Mouse (Mus musculus) heart, postnatal 0 days (tissue): ENCODE measurements around the gene H2afx. TPM values are rescaled to one million over a fixed set of nuclear protein-coding genes. Genes with fewer than 3 reads are reported as not detected.

Experiments
- ATAC-seq: fragments of 200-750 bp; cut with Nextera tagmentation; 2 replicates; pipeline ENCODE4 v1.8.0; 2017; ENCODE audit warnings: low read depth, moderate number of reproducible peaks, moderate library complexity; ENCODE audit not compliant: insufficient read depth
- DNase-seq: peaks from one replicate; pipeline ENCODE4 v3.0.0-alpha.2; 2016; ENCODE audit warnings: low spot score
- H3K27ac ChIP-seq: fragments of 300-500 bp; sonication (generic); 2 replicates; pipeline ENCODE4 v1.5.1; 2014; ENCODE audit warnings: low read depth, mild to moderate bottlenecking
- H3K27me3 ChIP-seq: fragments of 300-500 bp; sonication (generic); 2 replicates; pipeline ENCODE4 v1.6.1; 2014; ENCODE audit warnings: low read length, mixed read lengths; ENCODE audit not compliant: control insufficient read depth, insufficient read depth
- H3K36me3 ChIP-seq: fragments of 300-500 bp; sonication (generic); replicated peaks from 2 replicates; pipeline ENCODE4 v1.6.1; 2014; ENCODE audit warnings: low read length, mixed read lengths; ENCODE audit not compliant: control insufficient read depth, insufficient read depth
- H3K4me1 ChIP-seq: fragments of 300-500 bp; sonication (generic); 2 replicates; pipeline ENCODE4 v1.6.1; 2014; ENCODE audit warnings: antibody characterized with exemption; ENCODE audit not compliant: control insufficient read depth, insufficient read depth
- H3K4me2 ChIP-seq: fragments of 300-500 bp; sonication (generic); 2 replicates; pipeline ENCODE4 v1.6.1; 2014; ENCODE audit warnings: low read depth, mild to moderate bottlenecking, low read length, moderate library complexity
- H3K4me3 ChIP-seq: fragments of 300-500 bp; sonication (generic); 2 replicates; pipeline ENCODE4 v1.5.1; 2014; ENCODE audit warnings: low read depth, low read length
- H3K9ac ChIP-seq: fragments of 300-500 bp; sonication (generic); replicated peaks from 2 replicates; pipeline ENCODE4 v1.6.1; 2014; ENCODE audit warnings: low read depth, low read length, mixed read lengths
- H3K9me3 ChIP-seq: fragments of 300-500 bp; sonication (generic); replicated peaks from 2 replicates; pipeline ENCODE4 v1.6.1; 2016; ENCODE audit warnings: low read length; ENCODE audit not compliant: control insufficient read depth
- CTCF ChIP-seq: IDR thresholded peaks from 2 replicates; pipeline ENCODE4 v1.5.1; 2016; ENCODE audit warnings: antibody characterized with exemption, control low read depth, low read depth
- EP300 ChIP-seq: IDR thresholded peaks from 2 replicates; pipeline ENCODE4 v1.6.1; 2016; ENCODE audit warnings: antibody characterized with exemption, low read depth
- WGBS: fragments of 180-500 bp; shearing (Covaris S2); extraction: QIAGEN DNeasy Blood & Tissue Kit; methylation state at CpG from one replicate; pipeline ENCODE4 v1.1.7; 2014; 5-methylcytosine and 5-hydroxymethylcytosine counted together
- polyA plus RNA-seq: library from polyadenylated mRNA; unstranded; fragments of >200 nt; fragmentation: Nextera tagmentation; extraction: Ambion mirVana; gene quantifications from 2 replicates; pipeline ENCODE4 v1.2.1, GENCODE M21; 2015
- total RNA-seq: library from RNA; depleted of rRNA; stranded (reverse); fragments of >200 nt; gene quantifications from 2 replicates; pipeline ENCODE4 v1.2.3, GENCODE M21; 2014; ENCODE audit warnings: low replicate concordance

H2afx gene
- total and polyA plus RNA-seq, 2 experiments from 2014 or later = 69.3 to 285 TPM

DNA sequence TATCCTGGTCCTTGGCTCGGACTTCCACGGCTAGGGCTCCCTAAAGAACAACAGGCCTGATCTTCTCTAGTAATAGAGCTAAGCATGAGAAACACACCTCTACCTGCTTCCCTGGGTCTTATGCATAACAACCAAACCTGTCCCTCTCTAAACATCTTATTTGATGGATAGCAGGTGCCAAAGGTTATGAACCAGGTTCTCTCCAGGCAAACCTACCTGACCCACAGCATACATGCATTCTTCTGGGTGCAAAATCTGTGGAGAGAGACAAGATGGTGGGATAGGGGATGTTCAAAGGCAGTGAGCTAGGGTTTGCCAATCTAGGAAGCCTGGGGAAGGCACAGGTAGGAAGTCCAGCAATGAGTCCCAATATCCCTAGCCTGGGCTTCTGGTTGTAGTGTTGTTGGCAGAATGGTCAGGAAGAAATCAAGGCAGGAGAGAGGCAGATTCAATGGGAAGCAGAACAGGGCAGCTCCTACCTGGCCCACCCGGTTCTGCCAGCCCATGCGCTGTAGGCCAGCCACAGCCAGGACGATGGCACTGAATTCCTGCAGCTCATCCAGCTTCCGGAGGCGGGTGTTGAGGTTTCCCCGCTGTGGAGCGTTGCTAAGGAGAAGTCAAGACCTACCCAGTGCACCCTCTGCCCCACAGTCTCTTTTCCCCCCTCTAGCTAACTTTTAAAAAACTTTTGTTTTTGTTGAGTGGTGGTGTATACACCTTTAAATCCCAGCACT, 3.1 kb downstream of the H2afx start:
- H3K27me3 ChIP-seq = no peaks in the 10 kb centered on the region
- H3K4me1 ChIP-seq = peaks cover 21% of the 10 kb centered on the region
- H3K9me3 ChIP-seq = no peaks in the 10 kb centered on the region
- peak overlapping the region; percentile 98 for H3K4me2 ChIP-seq
- H3K9ac ChIP-seq = peak overlapping the region; percentile 46; the same call in 1 of the 2 replicates
- WGBS = 61% methylated on average over 9 of the region's 9 CpGs
- H3K4me3 ChIP-seq = peak overlapping the region; percentile 92; the same call in 1 of the 2 replicates
- ATAC-seq (no peak), DNase-seq (no peak)
- TF ChIP-seq CTCF (no peak), EP300 (no peak)
- no peak overlapping the region for H3K27ac ChIP-seq
- H3K36me3 ChIP-seq = peaks cover 44% of the 10 kb centered on the region

GRCm38 (mm10) chr9:44338574-44338973, 4.1 kb downstream of the H2afx start:
- ATAC-seq (no peak), DNase-seq (no peak)
- Histone ChIP-seq H3K27ac (no peak overlapping the region), H3K4me1 (peaks cover 23% of the 10 kb centered on the region), H3K4me3 (no peak overlapping the region), H3K36me3 (peaks cover 35% of the 10 kb centered on the region), H3K9me3 (no peaks in the 10 kb centered on the region), H3K4me2 (no peak overlapping the region), H3K9ac (no peak overlapping the region), H3K27me3 (no peaks in the 10 kb centered on the region)
- whole genome bisulfite sequencing = 87% methylated on average over 5 of the region's 5 CpGs
- TF ChIP-seq EP300 = no peak
- no peak for TF ChIP-seq CTCF

DNA sequence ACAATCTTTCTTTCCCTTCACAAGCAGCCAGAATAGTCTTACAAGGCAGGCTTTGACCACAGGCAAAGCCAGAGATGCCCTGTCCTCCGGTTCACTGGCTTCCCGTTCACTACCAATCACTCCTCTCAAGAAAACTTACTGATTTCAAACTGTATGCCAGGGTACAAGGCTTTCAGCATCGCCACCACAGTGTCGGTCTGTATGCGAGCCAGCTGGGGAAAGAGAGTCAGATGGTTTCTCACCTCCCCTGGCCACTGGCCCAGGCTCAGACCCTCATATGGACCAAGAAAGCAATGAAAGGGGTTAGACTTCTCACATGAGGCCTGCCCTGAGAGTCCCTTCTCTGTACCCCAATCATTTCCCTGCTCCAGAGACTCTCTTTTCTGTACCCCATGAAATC, 7.0 kb downstream of the H2afx start:
- ATAC-seq (no peak), DNase-seq (no peak)
- H3K4me2 ChIP-seq = no peak overlapping the region
- H3K4me3 ChIP-seq = no peak overlapping the region
- TF ChIP-seq CTCF (no peak), EP300 (no peak)
- H3K36me3 ChIP-seq = peaks cover 32% of the 10 kb centered on the region
- H3K9me3 ChIP-seq = no peaks in the 10 kb centered on the region
- WGBS = 87% methylated on average over 5 of the region's 5 CpGs
- H3K4me1 ChIP-seq = peaks cover 20% of the 10 kb centered on the region
- no peaks in the 10 kb centered on the region for H3K27me3 ChIP-seq
- H3K9ac ChIP-seq = no peak overlapping the region
- no peak overlapping the region for H3K27ac ChIP-seq

DNA sequence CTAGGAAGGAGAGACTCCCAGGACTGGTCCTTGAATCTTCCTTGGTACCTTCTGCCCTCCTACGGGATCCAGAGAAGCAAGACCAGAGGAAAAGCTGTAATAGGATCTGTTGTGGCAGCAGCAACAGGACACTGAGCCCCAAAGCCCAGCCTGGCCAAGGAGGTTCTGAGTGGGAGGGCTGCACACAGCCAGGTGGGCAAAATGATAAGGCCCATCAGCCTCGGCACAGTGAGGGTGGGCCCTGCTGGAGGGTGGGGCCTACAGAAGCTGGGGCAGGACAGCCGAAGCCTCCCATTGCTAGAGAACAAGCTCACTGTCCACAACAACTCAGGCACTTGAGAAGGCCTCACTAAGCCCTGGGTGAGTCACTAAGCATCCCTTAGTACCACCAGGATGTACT, 7.7 kb downstream of the H2afx start:
- Histone ChIP-seq H3K36me3 (peaks cover 39% of the 10 kb centered on the region), H3K4me1 (peaks cover 15% of the 10 kb centered on the region; the same call in 1 of the 2 replicates), H3K9me3 (no peaks in the 10 kb centered on the region), H3K27me3 (no peaks in the 10 kb centered on the region), H3K4me2 (peak overlapping the region; percentile 85; the same call in 1 of the 2 replicates), H3K4me3 (no peak overlapping the region), H3K9ac (no peak overlapping the region), H3K27ac (no peak overlapping the region)
- ATAC-seq (no peak), DNase-seq (no peak)
- 39% methylated on average over 3 of the region's 3 CpGs for WGBS
- TF ChIP-seq EP300 = no peak
- no peak for TF ChIP-seq CTCF

- H3K9ac ChIP-seq = no peak overlapping the region
- H3K4me3 ChIP-seq = no peak overlapping the region
- H3K4me2 ChIP-seq = peak overlapping the region; percentile 85
- no peaks in the 10 kb centered on the region for H3K9me3 ChIP-seq
- WGBS = 88% methylated on average over 1 of the region's 1 CpGs
- no peaks in the 10 kb centered on the region for H3K27me3 ChIP-seq
- peaks cover 11% of the 10 kb centered on the region; the same call in 1 of the 2 replicates for H3K4me1 ChIP-seq
- DNase-seq (no peak), ATAC-seq (no peak)
- TF ChIP-seq EP300 = no peak
- no peak for TF ChIP-seq CTCF
- H3K27ac ChIP-seq = peak overlapping the region; percentile 98; the same call in 1 of the 2 replicates
- H3K36me3 ChIP-seq = peaks cover 39% of the 10 kb centered on the region
These were observed 8.1 kb downstream of the H2afx start for GRCm38 (mm10) chr9:44342605-44343004.

GRCm38 (mm10) chr9:44343290-44343689, 8.8 kb downstream of the H2afx start:
- no peaks in the 10 kb centered on the region for H3K9me3 ChIP-seq
- H3K27ac ChIP-seq = peak overlapping the region; percentile 98
- H3K27me3 ChIP-seq = no peaks in the 10 kb centered on the region
- DNase-seq = peak; percentile 54
- H3K9ac ChIP-seq = peak overlapping the region; percentile 75
- peak overlapping the region; percentile 85 for H3K4me2 ChIP-seq
- H3K36me3 ChIP-seq = peaks cover 43% of the 10 kb centered on the region
- TF ChIP-seq CTCF = no peak
- H3K4me1 ChIP-seq = peaks cover 9% of the 10 kb centered on the region; the same call in 1 of the 2 replicates
- peak overlapping the region; percentile 91 for H3K4me3 ChIP-seq
- 2% methylated on average over 6 of the region's 6 CpGs for WGBS
- ATAC-seq = peak; percentile 39
